Mouse (Mus musculus): Measurements from ENCODE around the gene Cfap61. TPM values are rescaled to one million over a fixed set of nuclear protein-coding genes. Genes with fewer than 3 reads are reported as not detected.

Gene Cfap61
- polyA plus RNA-seq, 1 experiment from 2014 or later, result 4.8 TPM

- H3K4me2 ChIP-seq (ENCODE audit: low read length), result peak overlapping the region; percentile 68
- peak overlapping the region; percentile 75 for H3K4me3 ChIP-seq (ENCODE audit: low read length)
- ATAC-seq, result no peak
- H3K9me3 ChIP-seq (ENCODE audit: control insufficient read depth, low read length), result no peaks in the 10 kb centered on the region
- peak overlapping the region; percentile 91 for H3K27ac ChIP-seq (ENCODE audit: low read depth, low read length)
- WGBS, result 8% methylated on average over 7 of the region's 7 CpGs
- H3K4me1 ChIP-seq (ENCODE audit: control insufficient read depth, insufficient read depth, low read depth, low read length), result peaks cover 24% of the 10 kb centered on the region
- peak overlapping the region; percentile 85 for H3K9ac ChIP-seq (ENCODE audit: low read depth, low read length)
- H3K36me3 ChIP-seq (ENCODE audit: control insufficient read depth, insufficient read depth, low read length), result no peaks in the 10 kb centered on the region
- H3K27me3 ChIP-seq (replicated peaks; ENCODE audit: control insufficient read depth, insufficient read depth, low read length), result peaks cover 19% of the 10 kb centered on the region
Observed at GRCm38 (mm10) chr2:146224141-146224540, 289.6 kb downstream of the Cfap61 start.

GRCm38 (mm10) chr2:146225818-146226217 lies 291.2 kb downstream of the Cfap61 start:
- H3K4me2 ChIP-seq (ENCODE audit: low read length), result peak overlapping the region; percentile 23
- no peak for ATAC-seq
- H3K27me3 ChIP-seq (replicated peaks; ENCODE audit: control insufficient read depth, insufficient read depth, low read length), result peaks cover 18% of the 10 kb centered on the region
- H3K36me3 ChIP-seq (ENCODE audit: control insufficient read depth, insufficient read depth, low read length), result no peaks in the 10 kb centered on the region
- H3K9ac ChIP-seq (ENCODE audit: low read depth, low read length), result no peak overlapping the region
- WGBS, result 8% methylated on average over 6 of the region's 6 CpGs
- no peak overlapping the region; the same call in 1 of the 2 replicates for H3K4me3 ChIP-seq (ENCODE audit: low read length)
- H3K9me3 ChIP-seq (ENCODE audit: control insufficient read depth, low read length), result no peaks in the 10 kb centered on the region
- peaks cover 19% of the 10 kb centered on the region for H3K4me1 ChIP-seq (ENCODE audit: control insufficient read depth, insufficient read depth, low read depth, low read length)
- H3K27ac ChIP-seq (ENCODE audit: low read depth, low read length), result peak overlapping the region; percentile 29; the same call in 1 of the 2 replicates

GRCm38 (mm10) chr2:146226484-146226883 lies 291.9 kb downstream of the Cfap61 start:
- peak overlapping the region; percentile 23 for H3K4me2 ChIP-seq (ENCODE audit: low read length)
- H3K9ac ChIP-seq (ENCODE audit: low read depth, low read length), result no peak overlapping the region
- H3K9me3 ChIP-seq (ENCODE audit: control insufficient read depth, low read length), result no peaks in the 10 kb centered on the region
- 0 out of 2 replicates have a peak overlapping the region, but pooled peaks have one; percentile 44 for H3K27ac ChIP-seq (ENCODE audit: low read depth, low read length)
- no peak for ATAC-seq
- no peaks in the 10 kb centered on the region for H3K36me3 ChIP-seq (ENCODE audit: control insufficient read depth, insufficient read depth, low read length)
- H3K4me1 ChIP-seq (ENCODE audit: control insufficient read depth, insufficient read depth, low read depth, low read length), result peaks cover 12% of the 10 kb centered on the region
- peaks cover 18% of the 10 kb centered on the region for H3K27me3 ChIP-seq (replicated peaks; ENCODE audit: control insufficient read depth, insufficient read depth, low read length)
- H3K4me3 ChIP-seq (ENCODE audit: low read length), result no peak overlapping the region
- WGBS, result 12% methylated on average over 9 of the region's 9 CpGs

DNA sequence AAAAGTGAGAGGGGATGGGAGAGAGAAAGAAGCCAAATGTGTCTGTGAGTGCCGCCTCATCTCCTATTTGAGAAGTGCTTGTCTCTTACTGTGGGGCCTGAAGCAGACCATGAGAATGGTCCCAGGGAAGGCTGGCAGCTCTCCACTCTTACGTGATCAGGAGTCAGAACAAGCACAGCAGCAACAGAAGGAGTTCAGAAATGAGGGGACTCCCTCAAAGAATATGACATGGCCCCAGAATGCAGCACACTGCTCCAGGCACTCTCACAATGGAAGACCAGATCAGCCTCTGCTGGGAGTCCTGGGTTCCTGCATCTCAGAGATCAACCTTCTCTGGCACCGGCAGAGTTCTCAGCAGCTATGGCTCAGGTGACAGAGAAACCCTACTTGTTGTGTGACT lies 293.1 kb downstream of the Cfap61 start:
- ATAC-seq, result no peak
- H3K4me2 ChIP-seq (ENCODE audit: low read length), result no peak overlapping the region
- 59% methylated on average over 3 of the region's 3 CpGs for WGBS
- peaks cover 9% of the 10 kb centered on the region for H3K4me1 ChIP-seq (ENCODE audit: control insufficient read depth, insufficient read depth, low read depth, low read length)
- H3K9ac ChIP-seq (ENCODE audit: low read depth, low read length), result no peak overlapping the region
- H3K4me3 ChIP-seq (ENCODE audit: low read length), result no peak overlapping the region
- peaks cover 18% of the 10 kb centered on the region for H3K27me3 ChIP-seq (replicated peaks; ENCODE audit: control insufficient read depth, insufficient read depth, low read length)
- no peaks in the 10 kb centered on the region for H3K36me3 ChIP-seq (ENCODE audit: control insufficient read depth, insufficient read depth, low read length)
- no peaks in the 10 kb centered on the region for H3K9me3 ChIP-seq (ENCODE audit: control insufficient read depth, low read length)
- H3K27ac ChIP-seq (ENCODE audit: low read depth, low read length), result no peak overlapping the region

DNA sequence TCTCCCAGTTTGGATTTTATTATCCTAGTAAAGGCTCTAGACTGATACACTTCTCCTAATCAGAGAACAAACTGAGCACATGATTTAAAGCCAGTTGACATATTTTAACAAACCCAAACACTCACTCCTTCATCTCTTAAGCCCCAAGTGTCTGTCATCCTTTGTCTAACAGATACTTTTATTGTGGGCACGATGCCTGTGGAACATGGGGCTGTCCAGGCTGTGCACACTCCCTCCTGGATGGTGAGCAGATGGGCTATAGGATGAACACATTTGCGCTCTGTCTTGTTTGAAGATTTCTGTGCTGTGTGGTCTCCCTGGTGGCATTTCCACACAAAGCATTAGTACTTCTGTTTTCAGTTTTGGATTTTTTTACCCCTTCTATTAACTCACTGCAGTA lies 293.9 kb downstream of the Cfap61 start:
- ATAC-seq, result no peak
- Histone ChIP-seq H3K9me3 (ENCODE audit: control insufficient read depth, low read length) (no peaks in the 10 kb centered on the region), H3K27me3 (replicated peaks; ENCODE audit: control insufficient read depth, insufficient read depth, low read length) (peaks cover 14% of the 10 kb centered on the region), H3K4me2 (ENCODE audit: low read length) (no peak overlapping the region), H3K4me1 (ENCODE audit: control insufficient read depth, insufficient read depth, low read depth, low read length) (peaks cover 2% of the 10 kb centered on the region), H3K9ac (ENCODE audit: low read depth, low read length) (no peak overlapping the region), H3K36me3 (ENCODE audit: control insufficient read depth, insufficient read depth, low read length) (no peaks in the 10 kb centered on the region), H3K4me3 (ENCODE audit: low read length) (no peak overlapping the region), H3K27ac (ENCODE audit: low read depth, low read length) (no peak overlapping the region)
- WGBS, result 61% methylated on average over 2 of the region's 2 CpGs

DNA sequence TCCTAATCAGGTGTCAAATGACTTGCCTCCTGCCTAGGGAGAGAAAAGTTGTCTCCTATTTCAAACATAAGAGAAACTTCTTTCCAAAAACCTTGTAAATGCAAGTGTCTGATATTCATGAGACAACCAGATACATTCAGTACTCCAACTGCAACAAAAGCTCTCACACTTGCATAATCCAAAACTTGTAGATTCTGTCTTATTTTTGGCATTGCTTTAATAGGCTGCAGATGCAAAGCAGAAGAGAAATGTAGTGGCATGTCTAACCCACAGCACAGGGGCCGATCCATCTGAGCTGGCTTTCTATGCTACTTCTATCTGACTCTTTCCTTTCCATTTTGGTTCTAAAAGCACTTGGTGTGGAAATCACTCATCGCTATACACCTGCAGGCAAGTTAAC lies 296.9 kb downstream of the Cfap61 start:
- H3K4me2 ChIP-seq (ENCODE audit: low read length), result no peak overlapping the region
- WGBS, result 87% methylated on average over 2 of the region's 2 CpGs
- no peaks in the 10 kb centered on the region for H3K9me3 ChIP-seq (ENCODE audit: control insufficient read depth, low read length)
- no peaks in the 10 kb centered on the region for H3K36me3 ChIP-seq (ENCODE audit: control insufficient read depth, insufficient read depth, low read length)
- no peak overlapping the region for H3K27ac ChIP-seq (ENCODE audit: low read depth, low read length)
- ATAC-seq, result no peak
- H3K4me1 ChIP-seq (ENCODE audit: control insufficient read depth, insufficient read depth, low read depth, low read length), result no peaks in the 10 kb centered on the region
- H3K9ac ChIP-seq (ENCODE audit: low read depth, low read length), result no peak overlapping the region
- no peak overlapping the region for H3K4me3 ChIP-seq (ENCODE audit: low read length)
- H3K27me3 ChIP-seq (replicated peaks; ENCODE audit: control insufficient read depth, insufficient read depth, low read length), result peaks cover 5% of the 10 kb centered on the region; the same call in 1 of the 2 replicates

GRCm38 (mm10) chr2:146239196-146239747 lies 304.7 kb downstream of the Cfap61 start:
- Histone ChIP-seq H3K27me3 (replicated peaks; ENCODE audit: control insufficient read depth, insufficient read depth, low read length) (no peaks in the 10 kb centered on the region), H3K4me1 (ENCODE audit: control insufficient read depth, insufficient read depth, low read depth, low read length) (no peaks in the 10 kb centered on the region), H3K9me3 (ENCODE audit: control insufficient read depth, low read length) (no peaks in the 10 kb centered on the region), H3K4me2 (ENCODE audit: low read length) (no peak overlapping the region), H3K36me3 (ENCODE audit: control insufficient read depth, insufficient read depth, low read length) (no peaks in the 10 kb centered on the region), H3K4me3 (ENCODE audit: low read length) (no peak overlapping the region), H3K9ac (ENCODE audit: low read depth, low read length) (no peak overlapping the region), H3K27ac (ENCODE audit: low read depth, low read length) (no peak overlapping the region)
- 83% methylated on average over 4 of the region's 4 CpGs for WGBS
- no peak for ATAC-seq

GRCm38 (mm10) chr2:146244049-146244448 lies 309.5 kb downstream of the Cfap61 start:
- peaks cover 2% of the 10 kb centered on the region; the same call in 1 of the 2 replicates for H3K36me3 ChIP-seq (ENCODE audit: control insufficient read depth, insufficient read depth, low read length)
- H3K4me2 ChIP-seq (ENCODE audit: low read length), result no peak overlapping the region
- ATAC-seq, result no peak; the same call in 1 of the 2 replicates
- no peak overlapping the region for H3K4me3 ChIP-seq (ENCODE audit: low read length)
- H3K9ac ChIP-seq (ENCODE audit: low read depth, low read length), result no peak overlapping the region
- H3K27me3 ChIP-seq (replicated peaks; ENCODE audit: control insufficient read depth, insufficient read depth, low read length), result no peaks in the 10 kb centered on the region
- no peaks in the 10 kb centered on the region for H3K9me3 ChIP-seq (ENCODE audit: control insufficient read depth, low read length)
- WGBS, result 74% methylated on average over 2 of the region's 2 CpGs
- H3K27ac ChIP-seq (ENCODE audit: low read depth, low read length), result no peak overlapping the region
- H3K4me1 ChIP-seq (ENCODE audit: control insufficient read depth, insufficient read depth, low read depth, low read length), result no peaks in the 10 kb centered on the region

GRCm38 (mm10) chr2:146245401-146245800 lies 310.8 kb downstream of the Cfap61 start:
- Histone ChIP-seq H3K4me1 (ENCODE audit: control insufficient read depth, insufficient read depth, low read depth, low read length) (no peaks in the 10 kb centered on the region), H3K27ac (ENCODE audit: low read depth, low read length) (no peak overlapping the region), H3K36me3 (ENCODE audit: control insufficient read depth, insufficient read depth, low read length) (peaks cover 2% of the 10 kb centered on the region; the same call in 1 of the 2 replicates), H3K27me3 (replicated peaks; ENCODE audit: control insufficient read depth, insufficient read depth, low read length) (no peaks in the 10 kb centered on the region), H3K4me2 (ENCODE audit: low read length) (no peak overlapping the region), H3K9ac (ENCODE audit: low read depth, low read length) (no peak overlapping the region), H3K4me3 (ENCODE audit: low read length) (no peak overlapping the region), H3K9me3 (ENCODE audit: control insufficient read depth, low read length) (no peaks in the 10 kb centered on the region)
- 55% methylated on average over 7 of the region's 7 CpGs for WGBS
- no peak for ATAC-seq
